Mouse (Mus musculus) intestine, embryonic 16.5 days (tissue): ENCODE data around the gene Itgb4. TPM values are rescaled to one million over a fixed set of nuclear protein-coding genes. Genes with fewer than 3 reads are reported as not detected.

Source experiments
- ATAC-seq: fragments of 200-750 bp; cut with Nextera tagmentation; 2 replicates; pipeline ENCODE4 v1.8.0; 2017; ENCODE audit warnings: moderate TSS enrichment, moderate library complexity
- H3K27ac ChIP-seq: fragments of 300-500 bp; sonication (generic); 2 replicates; pipeline ENCODE4 v1.5.1; 2014; ENCODE audit warnings: mild to moderate bottlenecking, low read length
- H3K27me3 ChIP-seq: fragments of 300-500 bp; sonication (generic); replicated peaks from 2 replicates; pipeline ENCODE4 v1.6.1; 2014; ENCODE audit warnings: low read length, control low read depth, mixed read lengths; ENCODE audit not compliant: control insufficient read depth, insufficient read depth
- H3K36me3 ChIP-seq: fragments of 300-500 bp; sonication (generic); 2 replicates; pipeline ENCODE4 v1.6.1; 2014; ENCODE audit warnings: low read length, control low read depth; ENCODE audit not compliant: control insufficient read depth, insufficient read depth
- H3K4me1 ChIP-seq: fragments of 300-500 bp; sonication (generic); 2 replicates; pipeline ENCODE4 v1.6.1; 2014; ENCODE audit warnings: low read length, control low read depth, mixed read lengths; ENCODE audit not compliant: control insufficient read depth, insufficient read depth
- H3K4me2 ChIP-seq: fragments of 300-500 bp; sonication (generic); 2 replicates; pipeline ENCODE4 v1.6.1; 2014; ENCODE audit warnings: low read depth, low read length, control low read depth
- H3K4me3 ChIP-seq: fragments of 300-500 bp; sonication (generic); 2 replicates; pipeline ENCODE4 v1.5.1; 2014; ENCODE audit warnings: mild to moderate bottlenecking, low read length
- H3K9ac ChIP-seq: fragments of 300-500 bp; sonication (generic); 2 replicates; pipeline ENCODE4 v1.6.1; 2014; ENCODE audit warnings: low read depth, low read length
- H3K9me3 ChIP-seq: fragments of 300-500 bp; sonication (generic); 2 replicates; pipeline ENCODE4 v1.6.1; 2016; ENCODE audit warnings: low read length, control low read depth; ENCODE audit not compliant: control insufficient read depth
- WGBS: fragments of 180-500 bp; shearing (Covaris S2); extraction: QIAGEN DNeasy Blood & Tissue Kit; methylation state at CpG from one replicate; pipeline ENCODE4 v1.1.7; 2014; 5-methylcytosine and 5-hydroxymethylcytosine counted together
- polyA plus RNA-seq: library from polyadenylated mRNA; unstranded; fragments of >200 nt; fragmentation: Nextera tagmentation; extraction: Ambion mirVana; gene quantifications from 2 replicates; pipeline ENCODE4 v1.2.1, GENCODE M21; 2015

Itgb4 gene
- polyA plus RNA-seq, 1 experiment from 2014 or later = 11.9 TPM

DNA sequence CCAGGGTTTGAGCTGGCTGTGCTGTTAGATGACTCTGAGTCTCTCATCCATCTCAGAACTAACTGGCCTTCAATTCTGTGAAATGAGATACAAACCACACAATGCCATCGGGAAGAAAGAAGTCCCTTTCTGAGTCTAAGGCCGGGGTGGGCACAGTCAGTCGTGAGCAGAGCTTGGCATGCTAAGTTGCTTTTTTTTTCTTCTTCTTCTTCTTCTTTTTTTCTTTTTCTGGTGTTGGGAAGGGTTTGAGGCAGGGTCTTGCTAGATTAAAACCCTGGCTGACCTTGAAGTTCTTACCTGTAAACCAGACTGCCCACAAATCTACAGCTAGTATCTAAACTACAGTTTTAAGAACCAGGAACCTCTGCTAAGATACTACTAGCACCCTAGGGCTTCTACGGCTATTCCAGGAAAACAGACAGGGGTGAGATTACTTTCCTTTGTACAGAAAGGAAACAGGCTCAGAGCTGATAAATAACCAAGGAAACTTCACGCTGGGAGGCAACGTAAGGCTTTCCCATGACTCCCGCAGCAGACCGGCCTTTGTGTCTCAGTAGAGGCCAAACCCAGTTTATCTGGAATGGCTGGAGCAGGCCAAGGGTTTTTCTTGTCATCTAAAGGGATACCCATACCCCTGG lies 29.8 kb downstream of the Itgb4 start:
- 0 out of 2 replicates have a peak, but pooled peaks cover 9% of the 10 kb centered on the region for H3K36me3 ChIP-seq
- H3K4me2 ChIP-seq = peak overlapping the region; percentile 77
- H3K27me3 ChIP-seq = no peaks in the 10 kb centered on the region
- H3K27ac ChIP-seq = peak overlapping the region; percentile 96
- no peak for ATAC-seq
- WGBS = 26% methylated on average over 8 of the region's 8 CpGs
- H3K9me3 ChIP-seq = no peaks in the 10 kb centered on the region
- H3K4me3 ChIP-seq = peak overlapping the region; percentile 44
- peak overlapping the region; percentile 67 for H3K9ac ChIP-seq
- H3K4me1 ChIP-seq = peaks cover 37% of the 10 kb centered on the region

DNA sequence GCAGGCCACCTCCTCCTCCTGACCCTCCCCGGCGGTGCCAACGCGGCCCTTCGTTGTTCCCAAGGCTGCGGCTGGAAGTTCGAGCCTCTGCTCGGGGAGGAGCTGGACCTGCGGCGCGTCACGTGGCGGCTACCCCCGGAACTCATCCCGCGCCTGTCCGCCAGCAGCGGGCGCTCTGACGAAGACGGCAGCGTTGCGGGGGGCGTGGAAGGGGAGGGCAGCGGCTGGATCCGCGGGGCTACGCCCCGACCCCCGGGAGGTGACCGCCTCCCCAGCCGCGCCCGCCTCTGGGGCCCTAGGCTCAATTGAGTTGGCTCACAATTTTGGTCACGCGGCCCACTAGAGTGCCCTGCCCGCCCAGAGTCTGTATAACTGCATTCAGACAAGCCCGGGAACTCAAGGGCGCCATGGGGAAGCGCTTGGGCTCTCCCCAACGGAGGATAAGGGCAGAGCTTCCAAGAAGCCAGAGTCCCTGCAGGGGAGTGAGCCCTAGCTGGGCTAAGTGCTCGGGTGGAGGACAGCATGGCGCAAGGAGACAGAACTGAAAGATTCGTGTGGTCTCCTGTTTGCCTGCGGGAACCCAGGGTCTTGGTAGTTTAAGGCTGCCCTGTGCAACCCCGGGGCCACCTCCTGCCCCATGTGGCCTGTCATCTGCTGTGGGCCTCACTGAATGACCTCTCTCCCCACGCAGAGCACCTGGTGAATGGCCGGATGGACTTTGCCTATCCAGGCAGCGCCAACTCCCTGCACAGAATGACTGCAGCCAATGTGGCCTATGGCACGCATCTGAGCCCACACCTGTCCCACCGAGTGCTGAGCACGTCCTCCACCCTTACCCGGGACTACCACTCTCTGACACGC lies 30.6 kb downstream of the Itgb4 start:
- peak; percentile 83 for ATAC-seq
- H3K36me3 ChIP-seq = peaks cover 12% of the 10 kb centered on the region; the same call in 1 of the 2 replicates
- H3K9ac ChIP-seq = peak overlapping the region; percentile 67
- H3K4me1 ChIP-seq = peaks cover 37% of the 10 kb centered on the region
- H3K27me3 ChIP-seq = no peaks in the 10 kb centered on the region
- peak overlapping the region; percentile 77 for H3K4me2 ChIP-seq
- no peaks in the 10 kb centered on the region for H3K9me3 ChIP-seq
- H3K27ac ChIP-seq = peak overlapping the region; percentile 96
- peak overlapping the region; percentile 44 for H3K4me3 ChIP-seq
- whole genome bisulfite sequencing = 3% methylated on average over 54 of the region's 54 CpGs

DNA sequence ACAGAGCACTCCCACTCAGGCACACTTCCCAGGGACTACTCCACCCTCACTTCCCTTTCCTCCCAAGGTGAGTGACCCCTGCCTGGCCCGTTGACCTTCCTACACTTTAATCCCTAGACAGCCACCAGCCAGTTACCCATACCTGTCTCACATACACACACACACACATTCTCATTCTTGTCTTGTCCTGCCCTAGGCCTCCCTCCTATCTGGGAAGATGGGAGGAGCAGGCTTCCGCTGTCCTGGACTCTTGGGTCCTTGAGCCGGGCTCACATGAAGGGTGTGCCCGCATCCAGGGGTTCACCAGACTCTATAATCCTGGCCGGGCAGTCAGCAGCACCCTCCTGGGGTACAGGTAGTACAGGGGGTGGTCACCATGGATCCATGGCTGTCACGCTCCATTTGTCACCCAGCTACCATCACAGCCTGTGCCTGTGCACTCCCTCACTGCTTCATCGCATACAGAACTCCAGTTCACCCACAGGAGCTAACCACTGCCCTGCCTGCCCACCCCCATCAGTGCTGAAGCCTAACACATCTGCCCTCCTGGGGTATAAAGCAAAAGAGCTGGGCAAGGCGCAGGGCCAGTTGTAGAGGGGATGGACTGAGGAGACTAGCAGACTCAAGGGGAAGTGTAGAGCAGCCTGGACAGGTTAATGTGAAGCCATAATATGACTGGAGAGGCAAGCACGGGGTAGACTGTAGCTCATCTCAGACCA lies 31.4 kb downstream of the Itgb4 start:
- Histone ChIP-seq H3K36me3 (peaks cover 12% of the 10 kb centered on the region; the same call in 1 of the 2 replicates), H3K27ac (peak overlapping the region; percentile 96), H3K4me1 (peaks cover 37% of the 10 kb centered on the region), H3K4me2 (peak overlapping the region; percentile 77), H3K9me3 (no peaks in the 10 kb centered on the region), H3K27me3 (no peaks in the 10 kb centered on the region), H3K4me3 (peak overlapping the region; percentile 44; the same call in 1 of the 2 replicates), H3K9ac (peak overlapping the region; percentile 67)
- ATAC-seq = peak; percentile 38
- 60% methylated on average over 9 of the region's 9 CpGs for WGBS

DNA sequence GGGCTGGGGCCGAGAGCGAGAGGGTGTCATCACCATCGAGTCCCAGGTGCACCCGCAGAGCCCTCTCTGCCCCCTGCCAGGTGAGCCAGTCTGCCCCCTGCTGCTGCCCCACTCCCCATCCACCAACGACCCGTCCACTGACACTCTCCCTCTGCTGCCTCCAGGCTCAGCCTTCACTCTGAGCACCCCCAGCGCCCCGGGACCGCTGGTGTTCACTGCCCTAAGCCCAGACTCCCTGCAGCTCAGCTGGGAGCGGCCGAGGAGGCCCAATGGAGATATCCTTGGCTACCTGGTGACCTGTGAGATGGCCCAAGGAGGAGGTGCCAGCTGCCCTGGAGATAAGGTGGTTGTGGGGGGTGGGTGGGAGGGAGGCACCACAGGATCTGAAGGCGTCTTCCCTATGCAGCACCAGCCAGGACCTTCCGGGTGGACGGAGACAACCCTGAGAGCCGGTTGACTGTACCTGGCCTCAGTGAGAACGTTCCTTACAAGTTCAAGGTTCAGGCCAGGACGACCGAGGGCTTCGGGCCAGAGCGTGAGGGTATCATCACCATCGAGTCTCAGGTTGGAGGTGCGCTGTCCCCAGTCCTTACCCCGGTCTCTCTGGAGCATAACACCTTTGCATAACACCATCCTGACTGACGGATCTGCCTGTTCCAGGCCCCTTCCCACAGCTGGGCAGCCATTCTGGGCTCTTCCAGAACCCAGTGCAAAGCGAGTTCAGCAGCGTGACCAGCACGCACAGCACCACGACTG lies 32.8 kb downstream of the Itgb4 start:
- Histone ChIP-seq H3K27ac (peak overlapping the region; percentile 96), H3K9me3 (no peaks in the 10 kb centered on the region), H3K27me3 (no peaks in the 10 kb centered on the region), H3K4me3 (no peak overlapping the region), H3K9ac (peak overlapping the region; percentile 37; the same call in 1 of the 2 replicates), H3K4me2 (no peak overlapping the region), H3K4me1 (peaks cover 42% of the 10 kb centered on the region), H3K36me3 (peaks cover 12% of the 10 kb centered on the region; the same call in 1 of the 2 replicates)
- WGBS = 86% methylated on average over 28 of the region's 28 CpGs
- no peak for ATAC-seq

DNA sequence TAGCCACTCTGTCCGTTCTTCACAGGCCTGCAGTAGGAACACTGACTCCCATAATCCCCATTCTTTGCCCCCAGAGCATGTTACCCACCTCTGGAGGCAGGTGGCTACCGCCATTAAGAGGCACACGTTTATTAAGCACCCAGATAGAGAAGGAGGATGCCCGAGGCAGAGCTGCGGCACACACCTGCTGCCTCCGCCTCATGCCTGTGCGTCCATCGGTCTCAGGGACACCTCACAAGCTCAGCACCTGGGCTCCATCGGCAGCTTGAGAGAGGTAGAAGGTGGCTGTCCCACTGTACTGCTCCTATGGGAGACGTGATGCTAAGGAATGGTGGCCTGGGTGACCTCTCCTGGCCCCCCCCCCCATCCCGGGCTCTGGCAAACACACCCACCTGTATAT lies 33.9 kb downstream of the Itgb4 start:
- H3K36me3 ChIP-seq = peaks cover 12% of the 10 kb centered on the region; the same call in 1 of the 2 replicates
- no peaks in the 10 kb centered on the region for H3K9me3 ChIP-seq
- H3K9ac ChIP-seq = no peak overlapping the region
- no peaks in the 10 kb centered on the region for H3K27me3 ChIP-seq
- H3K27ac ChIP-seq = no peak overlapping the region; the same call in 1 of the 2 replicates
- no peak overlapping the region for H3K4me3 ChIP-seq
- peaks cover 45% of the 10 kb centered on the region for H3K4me1 ChIP-seq
- ATAC-seq = no peak
- WGBS = 85% methylated on average over 11 of the region's 11 CpGs
- H3K4me2 ChIP-seq = no peak overlapping the region

DNA sequence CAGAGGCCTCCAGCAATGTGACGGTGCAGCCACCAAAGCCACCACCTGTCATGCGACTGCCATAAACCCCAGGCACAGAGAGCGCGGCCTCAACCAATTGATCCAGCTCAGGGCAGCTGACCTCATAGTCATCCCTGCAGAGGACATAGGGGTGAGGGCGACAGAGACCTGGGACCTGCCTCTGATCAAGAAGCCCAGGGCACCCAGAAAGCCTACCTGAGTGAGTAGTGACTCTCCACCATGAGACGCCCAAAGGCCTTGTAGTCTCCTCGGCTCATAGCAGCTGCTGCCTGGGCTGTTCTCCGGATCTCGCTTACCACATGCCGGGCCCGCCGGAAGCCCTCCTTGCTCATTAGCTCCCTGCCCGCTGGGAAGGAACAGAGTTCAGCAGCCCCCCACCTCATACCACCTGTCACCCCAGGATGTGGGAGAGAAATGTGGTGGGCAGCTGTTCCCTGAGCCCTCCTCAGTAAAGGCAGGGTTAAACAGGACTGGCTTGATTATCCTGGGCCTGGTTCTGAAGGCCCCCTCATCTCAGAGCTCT lies 34.4 kb downstream of the Itgb4 start:
- no peak overlapping the region for H3K4me3 ChIP-seq
- WGBS = 85% methylated on average over 13 of the region's 13 CpGs
- H3K36me3 ChIP-seq = peaks cover 12% of the 10 kb centered on the region; the same call in 1 of the 2 replicates
- peaks cover 45% of the 10 kb centered on the region for H3K4me1 ChIP-seq
- no peak overlapping the region for H3K4me2 ChIP-seq
- H3K27me3 ChIP-seq = no peaks in the 10 kb centered on the region
- ATAC-seq = no peak
- no peaks in the 10 kb centered on the region for H3K9me3 ChIP-seq
- H3K9ac ChIP-seq = no peak overlapping the region
- 0 out of 2 replicates have a peak overlapping the region, but pooled peaks have one; percentile 1 for H3K27ac ChIP-seq

DNA sequence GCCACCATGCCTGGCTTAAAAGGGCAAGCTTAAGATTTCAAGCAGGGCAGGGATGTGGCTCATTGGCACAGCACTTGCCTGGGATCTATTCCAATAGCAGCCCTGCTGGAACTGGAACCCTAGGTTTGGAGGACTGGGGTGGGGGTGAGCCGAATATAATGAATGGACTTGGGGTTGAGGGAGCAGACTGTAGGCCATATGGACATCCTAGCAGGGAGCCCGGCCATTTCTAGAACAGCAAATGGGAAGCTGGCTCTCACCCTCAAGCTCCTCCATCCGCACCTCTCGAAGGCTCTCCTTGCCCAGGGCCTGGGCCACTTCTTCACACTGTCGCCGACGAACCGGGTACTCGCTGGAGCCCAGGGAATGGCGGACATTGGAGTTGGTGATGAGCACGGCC lies 35.2 kb downstream of the Itgb4 start:
- Histone ChIP-seq H3K4me2 (no peak overlapping the region), H3K27me3 (no peaks in the 10 kb centered on the region), H3K36me3 (peaks cover 12% of the 10 kb centered on the region; the same call in 1 of the 2 replicates), H3K4me3 (no peak overlapping the region), H3K4me1 (peaks cover 42% of the 10 kb centered on the region), H3K27ac (no peak overlapping the region), H3K9me3 (no peaks in the 10 kb centered on the region), H3K9ac (no peak overlapping the region)
- 93% methylated on average over 11 of the region's 11 CpGs for WGBS
- ATAC-seq = no peak

DNA sequence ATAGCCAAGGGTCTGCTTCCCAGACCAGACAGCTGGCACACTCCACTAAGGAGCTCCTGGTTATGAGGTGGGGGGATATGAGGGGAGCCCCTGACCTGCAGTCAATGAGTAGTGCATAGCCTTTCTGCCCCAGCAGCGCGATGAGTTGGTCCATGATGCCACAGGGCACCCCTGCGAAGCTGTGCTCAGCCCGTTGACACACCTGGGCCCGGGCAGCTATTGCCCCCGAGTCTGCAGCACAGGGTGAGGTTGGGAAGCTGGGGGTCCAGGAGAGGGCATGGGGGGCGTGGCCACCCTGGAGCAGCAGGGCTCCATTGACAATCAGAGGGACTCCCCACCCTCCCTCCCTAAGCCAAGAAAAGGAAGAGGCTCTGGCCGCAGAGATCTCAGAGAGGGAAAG lies 35.6 kb downstream of the Itgb4 start:
- Histone ChIP-seq H3K4me1 (peaks cover 40% of the 10 kb centered on the region), H3K9me3 (no peaks in the 10 kb centered on the region), H3K4me3 (no peak overlapping the region), H3K4me2 (no peak overlapping the region), H3K9ac (no peak overlapping the region; the same call in 1 of the 2 replicates), H3K27me3 (no peaks in the 10 kb centered on the region), H3K36me3 (peaks cover 12% of the 10 kb centered on the region; the same call in 1 of the 2 replicates), H3K27ac (no peak overlapping the region)
- ATAC-seq = no peak
- 94% methylated on average over 8 of the region's 8 CpGs for WGBS
